Mouse (Mus musculus): Measurements from ENCODE around the gene Gsto1. TPM values are rescaled to one million over a fixed set of nuclear protein-coding genes. Genes with fewer than 3 reads are reported as not detected.

Gsto1 gene
- total RNA-seq, 4 experiments from 2014 or later: 63.2 to 81.2 (median 73.3) TPM

- DNase-seq: no peak
Observed at GRCm38 (mm10) chr19:47857957-47858942, 3.5 kb downstream of the Gsto1 start.

- DNase-seq: no peak
Observed at GRCm38 (mm10) chr19:47859180-47859579, 4.4 kb downstream of the Gsto1 start.

DNA sequence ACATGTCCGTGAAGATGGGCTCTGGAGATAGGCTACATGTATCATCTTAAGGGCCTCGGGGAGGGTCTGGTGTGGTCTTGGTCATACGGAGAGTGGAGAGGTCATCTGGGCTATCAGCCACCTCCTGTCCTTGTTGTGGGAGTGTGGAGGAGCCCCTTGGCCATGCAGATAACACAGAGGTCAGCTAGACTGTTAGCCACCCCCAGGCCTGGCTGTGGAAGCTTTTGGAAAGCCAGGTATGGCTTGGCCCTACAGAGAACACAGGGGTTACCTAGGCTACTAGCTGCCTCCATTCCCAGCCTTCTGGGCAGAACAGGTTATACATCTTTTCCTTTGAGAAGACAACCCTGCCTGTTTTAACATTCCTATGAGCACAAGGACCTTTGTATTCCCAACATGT is 7.8 kb downstream of the Gsto1 start:
- DNase-seq: no peak

- no peak for DNase-seq
Observed at GRCm38 (mm10) chr19:47864051-47864450, 9.3 kb downstream of the Gsto1 start.

DNA sequence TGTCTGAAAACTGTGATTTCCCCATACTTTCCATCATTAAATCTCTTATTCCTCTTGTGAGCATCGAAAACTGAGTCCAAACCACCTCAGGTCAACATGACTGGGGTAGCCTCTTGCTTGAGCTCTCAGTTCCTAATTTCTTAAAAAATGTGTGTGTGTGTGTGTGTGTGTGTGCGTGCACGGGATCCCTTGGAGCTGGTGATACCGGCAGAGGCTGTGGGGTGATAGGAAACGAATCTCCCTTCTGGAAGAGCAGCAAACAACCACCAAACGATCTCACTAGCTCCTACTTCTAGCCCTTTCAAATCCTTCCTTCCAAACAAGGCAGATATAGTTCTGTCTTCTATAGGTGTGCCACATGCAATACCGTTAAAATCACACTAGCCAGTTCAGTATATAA is 10.0 kb downstream of the Gsto1 start:
- DNase-seq: no peak

GRCm38 (mm10) chr19:47865353-47865947 is 10.7 kb downstream of the Gsto1 start, which contains the start of gene Gsto2:
Gsto2 (plus strand) TSS chr19:47865534.
- DNase-seq: peak; percentile 91

- DNase-seq: no peak
Observed at GRCm38 (mm10) chr19:47867628-47868175, 12.9 kb downstream of the Gsto1 start.

- DNase-seq: no peak
Observed at GRCm38 (mm10) chr19:47868951-47869350, 14.2 kb downstream of the Gsto1 start.

DNA sequence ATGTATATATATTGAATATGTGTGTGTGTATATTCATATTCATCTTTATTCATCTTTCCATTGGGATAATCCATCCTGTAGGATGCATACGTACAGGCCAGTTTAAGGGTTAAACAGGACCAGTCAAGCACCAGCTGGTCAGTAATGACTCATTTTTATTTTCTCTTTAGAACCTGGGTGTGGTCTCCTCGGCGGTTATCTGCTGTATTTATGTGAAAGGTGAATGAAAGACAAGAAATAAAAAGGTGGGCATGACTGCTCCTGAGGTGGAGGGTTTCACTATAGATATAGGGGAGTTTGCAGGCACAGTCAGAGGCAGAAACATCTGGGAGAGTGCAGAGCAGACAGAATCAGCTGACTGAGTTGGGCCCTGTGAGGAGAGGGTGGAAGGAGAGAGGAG is 14.7 kb downstream of the Gsto1 start:
- DNase-seq: no peak

GRCm38 (mm10) chr19:47870102-47870666 is 15.4 kb downstream of the Gsto1 start:
- DNase-seq: no peak

- DNase-seq: no peak
Observed at GRCm38 (mm10) chr19:47871515-47871914, 16.7 kb downstream of the Gsto1 start.

DNA sequence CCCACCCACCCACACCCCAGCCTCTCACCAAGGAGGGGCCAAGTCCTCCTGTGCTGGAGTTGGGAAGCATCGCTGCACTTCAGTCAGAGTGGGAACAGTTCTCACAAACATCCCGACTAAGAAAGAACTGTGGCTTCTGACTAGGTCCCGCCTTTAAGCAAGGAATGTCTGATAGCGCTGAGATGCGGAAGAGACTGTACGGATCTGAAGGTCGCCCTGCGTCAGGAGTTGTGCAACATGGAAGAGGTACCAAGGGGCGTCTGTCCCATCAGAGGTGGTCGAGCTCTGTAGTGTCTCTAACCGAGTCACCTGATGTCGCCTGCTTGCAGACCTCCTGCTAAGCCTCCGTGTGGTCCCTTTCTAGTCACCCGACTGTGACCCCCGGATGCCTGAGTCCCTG is 21.5 kb downstream of the Gsto1 start:
- DNase-seq: no peak

DNA sequence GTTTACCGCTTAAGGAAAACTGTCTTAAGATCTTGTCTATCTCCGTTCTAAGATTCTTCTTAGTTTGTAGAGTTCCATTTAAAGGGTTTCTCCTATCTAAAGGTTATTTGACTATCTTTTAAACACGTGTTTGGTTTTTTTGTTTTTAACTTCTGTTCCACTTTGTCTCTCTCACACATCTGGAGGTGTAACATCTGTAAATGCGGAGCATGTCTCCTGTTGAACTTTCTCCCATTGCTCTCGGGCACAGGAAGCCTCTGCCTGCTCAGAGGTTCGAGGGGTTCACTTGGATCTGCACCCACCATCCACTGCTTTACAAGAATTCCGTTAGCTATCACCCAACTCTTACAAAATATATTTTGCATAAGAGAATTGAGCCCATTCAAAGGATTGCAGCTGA is 26.8 kb downstream of the Gsto1 start:
- no peak for DNase-seq

DNA sequence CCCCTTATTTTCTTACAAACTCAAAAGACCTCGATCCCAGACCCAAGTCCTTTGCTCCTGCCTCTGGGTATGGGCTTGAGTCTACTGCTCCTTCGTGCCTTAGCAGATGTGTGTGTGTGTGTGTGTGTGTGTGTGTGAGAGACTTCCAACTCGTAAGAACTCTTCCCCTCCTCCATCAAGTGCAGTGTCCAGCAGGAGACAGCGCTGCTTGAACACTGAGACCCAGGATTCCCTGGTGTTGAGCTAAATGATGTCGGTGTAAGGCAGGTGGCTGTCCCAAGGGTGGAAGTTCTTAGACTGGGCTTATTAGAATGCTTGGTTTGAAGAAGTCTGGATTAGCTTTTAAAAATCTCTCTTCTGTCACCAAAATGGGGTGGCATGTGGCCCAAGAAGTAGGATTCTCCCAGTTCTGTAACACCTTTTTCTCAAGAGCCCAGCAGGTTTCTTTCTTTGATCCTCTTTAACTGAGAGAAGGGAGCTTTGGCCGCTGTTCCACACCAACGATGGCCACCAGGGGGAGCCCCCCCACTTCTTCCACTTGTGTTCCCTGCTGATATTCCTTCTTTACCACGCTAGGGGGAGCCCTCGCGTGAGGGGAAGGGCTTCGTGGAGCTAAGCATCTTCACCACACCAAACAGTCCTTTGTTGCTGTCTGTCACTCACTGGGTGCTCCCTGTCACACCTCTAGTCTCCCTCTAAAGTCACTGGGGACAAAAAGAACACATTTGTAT is 27.5 kb downstream of the Gsto1 start:
- DNase-seq: peak; percentile 55

DNA sequence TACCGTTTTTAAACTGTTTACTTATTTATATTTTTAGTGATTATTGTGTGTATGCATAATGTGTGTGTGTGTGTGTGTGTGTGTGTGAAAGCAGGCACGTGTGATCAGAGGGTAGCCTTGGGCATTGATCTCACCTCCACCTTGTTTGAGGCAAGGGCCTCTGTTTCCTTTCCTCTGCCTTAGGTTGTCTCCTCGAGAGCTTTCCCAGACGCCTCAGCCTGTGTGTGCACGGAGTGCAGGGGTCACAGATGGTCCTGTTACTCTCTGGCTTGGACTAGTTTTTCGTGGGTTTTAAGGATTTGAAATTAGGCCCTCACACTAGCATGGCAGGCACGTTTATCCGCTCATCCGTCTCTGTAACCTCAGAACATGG is 28.1 kb downstream of the Gsto1 start:
- DNase-seq: no peak

DNA sequence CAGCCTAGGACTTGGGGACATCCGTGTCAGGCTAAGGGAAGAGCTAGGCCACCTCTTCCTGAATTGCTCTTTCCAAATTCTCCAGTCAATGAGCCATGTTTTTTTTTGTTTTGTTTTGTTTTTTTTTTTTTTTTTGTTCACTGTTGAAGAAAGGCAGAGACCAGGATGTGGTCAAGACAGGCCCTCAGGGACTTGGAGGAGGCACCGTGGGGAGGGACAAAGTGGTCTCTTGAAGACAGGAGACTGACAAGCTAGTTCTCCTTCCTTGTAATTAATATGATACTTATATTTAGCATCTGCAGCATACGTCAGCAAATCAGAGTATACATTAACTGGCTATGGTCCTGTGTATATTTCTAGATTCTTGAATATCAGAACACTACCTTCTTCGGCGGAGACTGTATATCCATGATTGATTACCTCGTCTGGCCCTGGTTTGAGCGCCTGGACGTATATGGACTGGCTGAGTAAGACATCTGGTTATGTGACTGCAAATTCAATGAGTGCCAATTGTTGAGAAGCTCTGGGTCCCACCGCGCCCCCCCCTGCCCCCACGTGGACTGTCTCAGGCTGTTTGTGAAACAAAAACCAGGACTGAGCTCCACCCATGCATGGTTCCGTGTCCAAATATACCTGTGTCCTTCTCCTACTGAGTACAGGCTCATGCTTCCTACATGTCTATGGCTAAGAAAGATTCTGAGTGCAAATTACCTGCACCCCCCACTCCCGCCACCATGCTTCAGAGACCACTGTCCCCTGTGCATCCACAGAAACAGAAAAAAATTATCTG is 29.7 kb downstream of the Gsto1 start:
- no peak for DNase-seq

DNA sequence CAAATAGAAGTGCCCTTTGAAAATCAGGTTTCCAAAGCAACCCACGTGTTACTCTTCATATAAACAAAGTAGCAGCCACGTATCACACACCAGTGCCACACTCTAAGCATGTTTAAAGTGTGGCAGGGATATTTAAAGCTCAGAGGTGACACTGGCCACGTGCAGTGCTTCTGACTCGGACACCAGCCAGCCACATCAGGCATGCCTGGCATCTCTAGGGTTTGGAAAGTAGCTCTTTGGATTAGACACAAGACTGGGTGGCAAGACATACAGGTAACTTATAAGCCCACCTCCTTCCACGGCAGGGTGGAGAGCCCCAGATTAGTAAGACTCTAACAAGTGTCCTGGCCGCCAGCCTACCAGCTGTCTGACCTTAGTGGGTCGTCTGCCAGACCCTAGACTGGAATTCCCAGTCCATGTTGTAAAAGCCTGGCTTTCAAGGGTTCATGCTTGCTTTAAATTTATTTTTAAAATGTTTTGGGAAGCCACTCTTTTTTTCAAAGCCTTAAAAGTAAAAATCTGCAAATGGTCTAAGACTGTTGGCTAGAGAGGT is 30.5 kb downstream of the Gsto1 start:
- no peak for DNase-seq

GRCm38 (mm10) chr19:47885886-47886285 is 31.1 kb downstream of the Gsto1 start:
- DNase-seq: no peak

- DNase-seq: peak; percentile 60
Observed at GRCm38 (mm10) chr19:47886617-47887016, 31.8 kb downstream of the Gsto1 start.

DNA sequence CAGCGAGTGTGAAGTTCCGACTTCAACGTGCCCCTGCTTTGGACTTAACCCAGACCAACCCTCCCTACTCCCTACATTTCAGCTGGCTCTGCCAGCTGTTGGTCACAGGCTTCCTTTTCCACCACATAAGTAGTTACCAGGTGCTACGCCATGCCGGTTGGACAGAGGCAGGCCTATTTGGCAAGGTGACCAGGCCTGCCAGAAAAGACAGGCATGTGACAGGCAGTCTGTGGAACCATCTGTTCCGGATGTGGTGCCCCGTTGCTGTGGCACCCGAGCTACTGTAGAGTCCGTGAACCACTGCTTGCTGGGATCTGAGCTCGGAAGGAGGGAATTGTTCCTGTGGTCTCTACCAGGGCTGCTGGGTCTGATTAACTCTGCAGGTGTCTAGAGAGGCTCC is 32.6 kb downstream of the Gsto1 start:
- DNase-seq: no peak

DNA sequence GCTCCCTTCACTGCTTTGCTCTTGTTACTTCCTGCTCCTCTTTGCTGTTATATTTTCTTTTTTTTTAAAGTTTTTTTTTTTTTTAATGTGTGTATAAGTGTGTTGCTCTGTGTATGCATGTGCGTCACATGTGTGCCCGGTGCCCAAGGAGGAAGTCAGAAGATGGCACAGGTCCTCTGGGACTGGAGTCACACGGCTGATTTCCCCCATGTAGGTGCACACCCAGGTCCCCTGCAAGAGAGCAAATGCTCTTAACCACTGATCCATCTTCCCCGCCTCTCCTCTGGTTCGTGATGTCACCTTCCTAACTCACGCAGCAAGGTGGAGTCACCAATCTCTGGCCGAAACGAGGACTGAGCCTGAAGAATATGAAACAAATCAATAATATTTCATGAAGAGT is 33.3 kb downstream of the Gsto1 start:
- DNase-seq: no peak

Data from adrenal gland, adult 8-10 months (tissue).